Mouse (Mus musculus) heart, adult 2 months (tissue): ENCODE results near the gene Nol9. TPM values are rescaled to one million over a fixed set of nuclear protein-coding genes. Genes with fewer than 3 reads are reported as not detected.

Experiments
- DNase-seq, 2 experiments: peaks; one replicate each; pipeline ENCODE4 v3.0.0; 2021
- H3K27ac ChIP-seq: fragments of 200-600 bp; 2 replicates; pipeline ENCODE4 v1.8.1; 2022
- H3K27me3 ChIP-seq: fragments of 200-500 bp; 2 replicates; pipeline ENCODE4 v1.6.1; 2012; ENCODE audit warnings: mild to moderate bottlenecking, low read length, inconsistent platforms, mixed read lengths; ENCODE audit not compliant: control insufficient read depth, insufficient read depth
- H3K36me3 ChIP-seq: fragments of 200-500 bp; 2 replicates; pipeline ENCODE4 v1.6.1; 2012; ENCODE audit warnings: low read length, inconsistent platforms; ENCODE audit not compliant: control insufficient read depth, insufficient read depth
- H3K4me1 ChIP-seq: fragments of 200-500 bp; 2 replicates; pipeline ENCODE4 v1.6.1; 2011; ENCODE audit warnings: low read length; ENCODE audit not compliant: control insufficient read depth, insufficient read depth
- H3K4me3 ChIP-seq: fragments of 200-600 bp; 2 replicates; pipeline ENCODE4 v1.8.1; 2022
- H3K79me2 ChIP-seq: fragments of 200-500 bp; replicated peaks from 2 replicates; pipeline ENCODE4 v1.6.1; 2012; ENCODE audit warnings: mild to moderate bottlenecking, inconsistent platforms, low read length, moderate library complexity, mixed read lengths; ENCODE audit not compliant: control insufficient read depth, insufficient read depth
- H3K9ac ChIP-seq: fragments of 200-500 bp; 2 replicates; pipeline ENCODE4 v1.6.1; 2012; ENCODE audit warnings: low read depth, mild to moderate bottlenecking, control low read depth, inconsistent platforms, low read length, mixed read lengths
- CTCF ChIP-seq: fragments of 200-600 bp; IDR thresholded peaks from 2 replicates; pipeline ENCODE4 v1.8.1; 2022; ENCODE audit warnings: antibody characterized with exemption, mild to moderate bottlenecking, moderate library complexity
- EP300 ChIP-seq: fragments of 200-500 bp; IDR thresholded peaks from 2 replicates; pipeline ENCODE4 v1.6.1; 2011; ENCODE audit warnings: low read depth, low read length, control low read depth; ENCODE audit not compliant: insufficient read depth
- POLR2A ChIP-seq: fragments of 200-500 bp; IDR thresholded peaks from 2 replicates; pipeline ENCODE4 v1.6.1; 2011; ENCODE audit warnings: mild to moderate bottlenecking, low read depth, low read length, control low read depth; ENCODE audit not compliant: insufficient read depth
- WGBS: fragments of 180-500 bp; shearing (Covaris S2); methylation state at CpG from one replicate; pipeline ENCODE4 v1.1.7; 2018; 5-methylcytosine and 5-hydroxymethylcytosine counted together
- intact Hi-C: fragments of 180-260 bp; cut with DNase I; formaldehyde crosslinking; loops from one replicate; pipeline ENCODE4 v1.15.1; 2025
- polyA plus RNA-seq: library from polyadenylated mRNA; depleted of rRNA; stranded (reverse); fragments of >200 nt; gene quantifications from 2 replicates; pipeline ENCODE4 v1.2.3, GENCODE M21; 2012
- total RNA-seq, 2 experiments: library from RNA; stranded (reverse); gene quantifications; 2 replicates each; pipeline ENCODE4 v1.2.3; 2021

The Nol9 gene
- total and polyA plus RNA-seq, 3 experiments, result 7.3 to 9.8 (median 9.7) TPM

DNA sequence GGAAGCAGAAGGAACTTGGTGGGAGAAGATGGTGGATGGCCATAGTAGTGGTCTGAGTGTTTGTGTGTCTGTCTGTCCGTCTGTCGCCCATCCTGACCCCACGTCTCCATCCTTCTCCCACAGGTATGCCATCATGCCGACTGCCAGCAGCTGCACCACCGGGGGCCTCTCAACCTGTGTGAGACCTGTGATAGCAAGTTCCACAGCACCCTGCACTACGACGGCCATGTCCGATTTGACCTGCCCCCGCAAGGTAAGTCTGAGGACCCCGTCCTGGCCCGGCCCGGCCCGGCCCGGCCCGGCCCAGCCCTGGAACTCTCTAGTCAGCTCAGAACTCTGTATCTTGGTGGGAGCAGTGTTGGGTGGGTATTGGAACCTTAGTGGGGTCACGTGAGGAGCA is 62.8 kb downstream of the Nol9 start:
- TF ChIP-seq POLR2A (no peak), EP300 (no peak), CTCF (no peak)
- Histone ChIP-seq H3K4me3 (no peak overlapping the region), H3K27ac (no peak overlapping the region), H3K9ac (no peak overlapping the region), H3K79me2 (no peaks in the 10 kb centered on the region; the same call in 1 of the 2 replicates), H3K4me1 (peaks cover 11% of the 10 kb centered on the region), H3K36me3 (no peaks in the 10 kb centered on the region; the same call in none of the 2 replicates), H3K27me3 (no peaks in the 10 kb centered on the region)
- 90% methylated on average over 16 of the region's 16 CpGs for WGBS
- peak in 1 of 2 experiments; percentile 20 for DNase-seq
- intact Hi-C loops, result no loop called here

DNA sequence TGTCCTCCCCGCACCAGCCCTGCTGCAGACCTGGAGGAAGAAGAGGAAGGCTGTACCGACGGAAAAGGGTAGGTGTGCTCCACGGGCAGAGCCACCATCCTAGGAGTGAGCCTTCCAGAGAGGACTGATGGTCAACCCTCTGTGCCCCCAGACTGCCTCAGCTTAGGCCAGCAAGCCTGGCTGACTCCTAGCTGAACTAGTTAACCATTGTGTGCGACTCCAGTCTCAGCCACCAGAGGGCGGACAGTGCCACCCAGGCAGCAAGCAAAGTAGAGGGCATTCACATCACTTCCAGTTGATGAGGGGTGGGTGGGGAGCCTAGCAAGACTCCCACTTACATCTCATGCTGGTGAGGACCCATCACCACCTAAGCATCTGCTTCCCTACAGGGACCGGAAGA is 63.9 kb downstream of the Nol9 start:
- H3K4me3 ChIP-seq, result no peak overlapping the region
- intact Hi-C loops, result no loop called here
- H3K36me3 ChIP-seq, result no peaks in the 10 kb centered on the region; the same call in none of the 2 replicates
- TF ChIP-seq CTCF (peak; percentile 87), POLR2A (no peak), EP300 (0 out of 2 replicates have a peak, but pooled peaks have one; percentile 36)
- H3K79me2 ChIP-seq, result no peaks in the 10 kb centered on the region; the same call in 1 of the 2 replicates
- peak; percentile 64 to 82 for DNase-seq
- peaks cover 11% of the 10 kb centered on the region for H3K4me1 ChIP-seq
- 56% methylated on average over 7 of the region's 7 CpGs for WGBS
- H3K27me3 ChIP-seq, result no peaks in the 10 kb centered on the region
- H3K9ac ChIP-seq, result no peak overlapping the region
- H3K27ac ChIP-seq, result no peak overlapping the region

DNA sequence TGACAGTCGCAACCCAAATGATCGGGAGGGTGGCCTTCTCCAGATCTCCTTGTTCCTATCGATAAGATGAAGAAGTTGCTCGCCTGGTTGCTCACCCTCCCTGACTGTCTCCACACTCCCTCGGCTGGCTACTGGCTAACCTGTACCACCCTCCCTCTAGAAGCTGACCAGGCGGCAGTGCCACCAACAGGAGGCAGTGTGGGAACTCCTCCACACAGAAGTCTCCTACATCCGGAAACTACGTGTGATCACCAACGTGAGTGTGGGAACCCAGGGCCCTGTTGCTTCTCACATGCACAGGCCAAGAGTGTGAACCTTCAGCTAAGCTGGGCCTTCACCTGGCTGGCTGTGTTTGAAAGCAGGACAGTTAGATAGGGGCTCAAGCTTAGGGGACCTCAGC is 67.6 kb downstream of the Nol9 start:
- WGBS, result 71% methylated on average over 9 of the region's 9 CpGs
- Histone ChIP-seq H3K27me3 (no peaks in the 10 kb centered on the region), H3K79me2 (no peaks in the 10 kb centered on the region; the same call in 1 of the 2 replicates), H3K36me3 (no peaks in the 10 kb centered on the region; the same call in 1 of the 2 replicates), H3K9ac (no peak overlapping the region), H3K4me3 (no peak overlapping the region), H3K4me1 (peaks cover 1% of the 10 kb centered on the region), H3K27ac (no peak overlapping the region)
- TF ChIP-seq CTCF, result peak; percentile 16; the same call in 1 of the 2 replicates
- no peak for TF ChIP-seq POLR2A
- no peak for DNase-seq
- intact Hi-C loops, result no loop called here

DNA sequence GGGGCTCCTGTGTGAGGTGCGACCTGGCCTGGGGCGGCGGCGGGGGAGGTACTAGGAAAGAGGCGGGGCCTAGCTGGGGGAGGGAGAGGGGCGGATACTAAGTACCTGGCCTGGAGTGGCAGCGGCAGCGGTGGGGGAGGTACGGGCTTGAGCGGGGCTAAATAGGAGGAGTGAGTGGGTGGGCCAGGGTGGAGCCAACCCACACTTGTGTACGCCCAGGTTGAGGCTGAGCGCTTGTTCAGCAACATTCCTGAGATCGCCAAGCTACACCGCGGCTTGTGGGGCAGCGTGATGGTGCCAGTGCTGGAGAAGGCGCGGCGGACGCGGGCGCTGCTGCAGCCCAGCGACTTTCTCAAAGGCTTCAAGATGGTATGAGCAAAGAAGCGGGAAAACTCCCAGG is 68.4 kb downstream of the Nol9 start:
- no peak overlapping the region for H3K27ac ChIP-seq
- H3K4me1 ChIP-seq, result no peaks in the 10 kb centered on the region
- no peak for TF ChIP-seq POLR2A
- no peak for TF ChIP-seq CTCF
- TF ChIP-seq EP300, result no peak
- intact Hi-C loops, result no loop called here
- H3K79me2 ChIP-seq, result no peaks in the 10 kb centered on the region
- no peak for DNase-seq
- no peaks in the 10 kb centered on the region for H3K27me3 ChIP-seq
- 78% methylated on average over 24 of the region's 24 CpGs for WGBS
- H3K4me3 ChIP-seq, result no peak overlapping the region
- no peaks in the 10 kb centered on the region for H3K36me3 ChIP-seq
- no peak overlapping the region for H3K9ac ChIP-seq

- Histone ChIP-seq H3K36me3 (no peaks in the 10 kb centered on the region), H3K79me2 (no peaks in the 10 kb centered on the region), H3K9ac (no peak overlapping the region), H3K4me3 (no peak overlapping the region), H3K4me1 (no peaks in the 10 kb centered on the region), H3K27ac (no peak overlapping the region), H3K27me3 (no peaks in the 10 kb centered on the region)
- TF ChIP-seq CTCF (no peak), POLR2A (0 out of 2 replicates have a peak, but pooled peaks have one; percentile 9)
- intact Hi-C loops, result no loop called here
- WGBS, result 70% methylated on average over 30 of the region's 30 CpGs
- DNase-seq, result no peak
These were observed 68.9 kb downstream of the Nol9 start for GRCm38 (mm10) chr4:152107971-152108509.

DNA sequence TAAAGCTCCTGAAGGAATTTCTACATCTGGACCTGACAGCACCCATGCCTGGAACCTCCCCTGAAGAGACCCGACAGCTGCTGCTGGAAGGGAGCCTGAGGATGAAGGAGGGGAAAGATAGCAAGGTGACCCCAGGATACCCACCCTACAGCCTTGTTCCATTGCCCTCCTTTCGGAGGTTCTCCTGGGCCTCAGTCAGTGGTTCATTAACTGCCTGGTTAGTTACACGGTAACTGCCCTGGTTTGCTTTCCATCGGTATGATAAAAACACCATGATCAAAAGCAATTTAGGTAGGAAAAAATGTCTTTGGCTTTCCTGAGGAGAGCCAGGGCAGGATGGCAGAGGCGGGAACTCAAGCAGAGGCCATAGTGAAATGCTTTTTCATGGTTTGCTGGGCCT is 69.6 kb downstream of the Nol9 start:
- intact Hi-C loops, result no loop called here
- TF ChIP-seq EP300, result no peak
- TF ChIP-seq CTCF, result no peak
- no peak for TF ChIP-seq POLR2A
- Histone ChIP-seq H3K9ac (no peak overlapping the region), H3K79me2 (no peaks in the 10 kb centered on the region), H3K27me3 (no peaks in the 10 kb centered on the region), H3K4me1 (no peaks in the 10 kb centered on the region), H3K4me3 (no peak overlapping the region), H3K27ac (no peak overlapping the region), H3K36me3 (no peaks in the 10 kb centered on the region)
- WGBS, result 94% methylated on average over 5 of the region's 5 CpGs
- DNase-seq, result no peak
